Mouse (Mus musculus) kidney, adult 2 months (tissue): ENCODE data around the gene Vwa5a. TPM values are rescaled to one million over a fixed set of nuclear protein-coding genes. Genes with fewer than 3 reads are reported as not detected.

Experiments
- DNase-seq: peaks from one replicate; pipeline ENCODE4 v3.0.0; 2021
- H3K27ac ChIP-seq: fragments of 200-500 bp; 2 replicates; pipeline ENCODE4 v1.5.1; 2012; ENCODE audit warnings: low read depth, low read length, control low read depth, inconsistent platforms; ENCODE audit not compliant: insufficient read depth
- H3K27me3 ChIP-seq: fragments of 200-500 bp; replicated peaks from 2 replicates; pipeline ENCODE4 v1.6.1; 2012; ENCODE audit warnings: mild to moderate bottlenecking, moderate library complexity, low read length, inconsistent platforms; ENCODE audit not compliant: control insufficient read depth, insufficient read depth
- H3K36me3 ChIP-seq: fragments of 200-500 bp; 2 replicates; pipeline ENCODE4 v1.6.1; 2012; ENCODE audit warnings: mild to moderate bottlenecking, moderate library complexity, low read length, inconsistent platforms; ENCODE audit not compliant: control insufficient read depth, insufficient read depth
- H3K4me1 ChIP-seq: fragments of 200-500 bp; 2 replicates; pipeline ENCODE4 v1.6.1; 2011; ENCODE audit warnings: low read length; ENCODE audit not compliant: control insufficient read depth, insufficient read depth
- H3K4me3 ChIP-seq: fragments of 200-500 bp; 2 replicates; pipeline ENCODE4 v1.5.1; 2011; ENCODE audit warnings: mild to moderate bottlenecking, low read depth, low read length, control low read depth; ENCODE audit not compliant: insufficient read depth
- CTCF ChIP-seq: fragments of 200-500 bp; conservative IDR thresholded peaks from 2 replicates; pipeline ENCODE4 v1.5.1; 2011; ENCODE audit warnings: low read depth, mild to moderate bottlenecking, control low read depth, low read length, moderate library complexity, mixed read lengths; ENCODE audit not compliant: insufficient read depth, insufficient read length
- POLR2A ChIP-seq: fragments of 200-500 bp; IDR thresholded peaks from one replicate; pipeline ENCODE4 v1.6.1; 2011; ENCODE audit warnings: low read depth, low read length, control low read depth
- WGBS: fragments of 180-500 bp; shearing (Covaris S2); methylation state at CpG from one replicate; pipeline ENCODE4 v1.1.7; 2018; 5-methylcytosine and 5-hydroxymethylcytosine counted together
- polyA plus RNA-seq: library from polyadenylated mRNA; depleted of rRNA; stranded (reverse); fragments of >200 nt; gene quantifications from 2 replicates; pipeline ENCODE4 v1.2.3, GENCODE M21; 2012; rRNA removed

Vwa5a gene
- polyA plus RNA-seq, 1 experiment = 17.7 TPM

- WGBS = 95% methylated on average over 4 of the region's 4 CpGs
- no peak overlapping the region for H3K4me3 ChIP-seq
- no peak overlapping the region for H3K27ac ChIP-seq
Observed at GRCm38 (mm10) chr9:38744619-38745315, 26.7 kb downstream of the Vwa5a start.

GRCm38 (mm10) chr9:38751999-38752398 is 33.9 kb downstream of the Vwa5a start, which contains the start of gene Olfr920:
TSS of gene Olfr920 (plus strand) at chr9:38752299.
- WGBS = 100% methylated on average over 1 of the region's 1 CpGs
- Histone ChIP-seq H3K36me3 (no peaks in the 10 kb centered on the region), H3K27me3 (no peaks in the 10 kb centered on the region), H3K4me3 (no peak within 1 kb of the TSS), H3K27ac (no peak within 1 kb of the TSS), H3K4me1 (no peaks in the 10 kb centered on the region)
- TF ChIP-seq CTCF (no peak), POLR2A (no peak)
- no peak for DNase-seq

More at GRCm38 (mm10) chr9:38744619-38745315, 26.7 kb downstream of the Vwa5a start:
- TF ChIP-seq POLR2A (no peak), CTCF (no peak)
- Histone ChIP-seq H3K27me3 (no peaks in the 10 kb centered on the region), H3K36me3 (no peaks in the 10 kb centered on the region; the same call in none of the 2 replicates), H3K4me1 (no peaks in the 10 kb centered on the region)
- no peak for DNase-seq

- H3K36me3 ChIP-seq = no peaks in the 10 kb centered on the region
- H3K27me3 ChIP-seq = no peaks in the 10 kb centered on the region
- no peak for DNase-seq
- TF ChIP-seq POLR2A = no peak
- TF ChIP-seq CTCF = no peak
- H3K27ac ChIP-seq = no peak within 1 kb of the TSS
- no peaks in the 10 kb centered on the region for H3K4me1 ChIP-seq
- H3K4me3 ChIP-seq = no peak within 1 kb of the TSS
Observed at GRCm38 (mm10) chr9:38772768-38773167, 54.7 kb downstream of the Vwa5a start, which contains the start of gene Olfr921. TSS of gene Olfr921 (plus strand) at chr9:38773068.

- DNase-seq = no peak
- H3K27ac ChIP-seq = no peak overlapping the region
- WGBS = 84% methylated on average over 2 of the region's 2 CpGs
- TF ChIP-seq POLR2A (no peak), CTCF (no peak)
- H3K27me3 ChIP-seq = no peaks in the 10 kb centered on the region; the same call in 1 of the 2 replicates
- no peaks in the 10 kb centered on the region for H3K4me1 ChIP-seq
- H3K4me3 ChIP-seq = no peak overlapping the region
- H3K36me3 ChIP-seq = no peaks in the 10 kb centered on the region
Observed at GRCm38 (mm10) chr9:38792689-38793088, 74.6 kb downstream of the Vwa5a start.

Other genes with a start within 250 kb of the Vwa5a start
- not detected in 2 replicates for gene Olfr905, start 247.2 kb upstream of the Vwa5a start, polyA plus RNA-seq
- gene Olfr906, start 231.2 kb upstream of the Vwa5a start, polyA plus RNA-seq = not detected in 2 replicates
- not detected in 2 replicates for gene Olfr907, start 222.5 kb upstream of the Vwa5a start, polyA plus RNA-seq
- not detected in 2 replicates for gene Olfr911-ps1, start 196.7 kb upstream of the Vwa5a start, polyA plus RNA-seq
- gene Olfr910, start 180.4 kb upstream of the Vwa5a start, polyA plus RNA-seq = not detected in 2 replicates
- gene Olfr912, start 138.1 kb upstream of the Vwa5a start, polyA plus RNA-seq = not detected in 2 replicates
- not detected in 2 replicates for gene Olfr913, start 125.5 kb upstream of the Vwa5a start, polyA plus RNA-seq
- gene Olfr914, start 113.2 kb upstream of the Vwa5a start, polyA plus RNA-seq = not detected in 2 replicates
- not detected in 2 replicates for gene Olfr916, start 58.4 kb upstream of the Vwa5a start, polyA plus RNA-seq
- not detected in 2 replicates for gene Olfr917, start 52.4 kb upstream of the Vwa5a start, polyA plus RNA-seq
- not detected in 2 replicates for gene Olfr918, start 43.7 kb upstream of the Vwa5a start, polyA plus RNA-seq
- not detected in 2 replicates for gene Olfr919, start 14.6 kb upstream of the Vwa5a start, polyA plus RNA-seq
- gene Olfr920, start 34.0 kb downstream of the Vwa5a start, polyA plus RNA-seq = 0.07 and 0.11 TPM in 2 replicates
- gene Olfr921, start 54.8 kb downstream of the Vwa5a start, polyA plus RNA-seq = not detected in 2 replicates
- gene Olfr922, start 96.3 kb downstream of the Vwa5a start, polyA plus RNA-seq = not detected in 2 replicates
- gene Olfr923, start 108.3 kb downstream of the Vwa5a start, polyA plus RNA-seq = not detected in 2 replicates
- gene Olfr924, start 126.2 kb downstream of the Vwa5a start, polyA plus RNA-seq = not detected in 2 replicates
- not detected in 2 replicates for gene Olfr26, start 136.8 kb downstream of the Vwa5a start, polyA plus RNA-seq
- gene Olfr926, start 158.9 kb downstream of the Vwa5a start, polyA plus RNA-seq = not detected in 2 replicates
- gene Olfr930, start 211.5 kb downstream of the Vwa5a start, polyA plus RNA-seq = not detected in 2 replicates